Mouse (Mus musculus): ENCODE measurements at regions not wholly inside any gene's neighbourhood (a gene's known extent, or its start where the extent isn't known, plus 50 kb on each side); places are given as distances from the start of the nearest gene placed in this dataset.

- TF ChIP-seq CTCF (IDR thresholded peaks at IDR 0.05; ENCODE audit: borderline replicate concordance, control insufficient read depth, extremely low read depth, insufficient read depth, low read length, poor library complexity) (no peak), POLR2A (IDR thresholded peaks at IDR 0.05; ENCODE audit: control insufficient read depth, extremely low read depth, insufficient read depth, low read length, poor library complexity) (no peak)
Measured at GRCm38 (mm10) chr15:41325633-41326252, 1191.6 kb downstream of the 9330182O14Rik start.

All from thymus, adult 2 months (tissue).